Mouse (Mus musculus): Measurements from ENCODE around the gene Col6a1.
A peak's percentile ranks its signal among the peaks of the same experiment; 100 is the strongest.

Gene Col6a1

DNA sequence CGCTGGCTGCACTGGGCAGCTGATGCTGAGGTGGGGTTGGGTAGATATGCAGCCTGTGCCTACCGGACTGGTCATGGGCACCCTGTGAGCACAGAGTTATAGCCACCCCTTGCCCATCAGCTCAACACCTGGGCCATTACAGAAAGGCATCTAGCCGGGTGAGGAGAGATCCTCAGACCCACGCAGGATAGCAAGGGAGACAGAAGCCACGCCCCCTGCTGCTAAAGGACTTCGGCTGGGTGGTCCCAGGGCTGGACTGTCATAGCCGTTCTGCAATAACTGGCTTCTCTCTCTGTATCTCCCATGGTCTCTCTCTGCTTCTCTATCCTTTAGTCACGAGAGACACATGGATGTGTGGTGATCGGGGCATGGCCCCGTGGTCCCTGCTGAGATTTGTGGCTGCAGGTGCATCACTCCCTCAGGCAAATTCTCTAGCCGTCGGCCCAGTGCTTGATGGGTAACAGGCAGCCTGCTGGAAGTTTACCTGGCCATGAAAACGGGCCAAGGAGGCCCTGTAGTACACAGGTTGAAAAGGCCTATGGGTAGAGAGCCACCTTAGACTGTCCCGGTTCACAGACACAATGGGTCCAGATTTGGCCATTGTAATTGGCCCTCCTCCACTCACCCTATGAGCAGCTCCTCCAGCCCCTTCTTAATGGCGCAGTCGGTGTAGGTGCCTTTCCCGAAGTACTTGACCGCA is 3.1 kb downstream of the Col6a1 start:
- no peak for DNase-seq

- DNase-seq = no peak
Observed at GRCm38 (mm10) chr10:76721746-76722145, 4.2 kb downstream of the Col6a1 start.

DNA sequence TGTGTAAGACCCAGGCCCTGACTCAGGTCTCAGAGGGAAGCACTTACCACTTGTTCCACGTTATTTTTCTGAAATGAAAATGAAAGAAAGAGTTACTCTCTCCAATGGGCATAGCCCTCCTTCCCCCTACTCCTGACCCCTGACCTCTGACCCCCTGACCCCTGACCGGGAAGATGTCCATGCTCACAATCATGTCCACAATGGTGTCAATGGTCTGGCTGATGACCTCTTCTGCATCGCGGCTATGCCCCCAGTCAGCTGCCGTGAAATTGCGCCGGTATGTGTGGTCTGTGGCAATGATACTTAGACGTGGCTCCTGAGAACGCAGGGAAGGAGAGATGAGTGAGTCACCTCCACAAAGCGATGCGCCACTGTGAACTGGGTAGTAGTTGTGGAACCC is 4.8 kb downstream of the Col6a1 start:
- no peak for DNase-seq

- DNase-seq = no peak
Observed at GRCm38 (mm10) chr10:76717631-76718030, 8.3 kb downstream of the Col6a1 start.

- DNase-seq = no peak
Observed at GRCm38 (mm10) chr10:76717026-76717425, 8.9 kb downstream of the Col6a1 start.

GRCm38 (mm10) chr10:76714303-76714702 is 11.7 kb downstream of the Col6a1 start:
- no peak for DNase-seq

- no peak for DNase-seq
Observed at GRCm38 (mm10) chr10:76712500-76712899, 13.5 kb downstream of the Col6a1 start.

DNA sequence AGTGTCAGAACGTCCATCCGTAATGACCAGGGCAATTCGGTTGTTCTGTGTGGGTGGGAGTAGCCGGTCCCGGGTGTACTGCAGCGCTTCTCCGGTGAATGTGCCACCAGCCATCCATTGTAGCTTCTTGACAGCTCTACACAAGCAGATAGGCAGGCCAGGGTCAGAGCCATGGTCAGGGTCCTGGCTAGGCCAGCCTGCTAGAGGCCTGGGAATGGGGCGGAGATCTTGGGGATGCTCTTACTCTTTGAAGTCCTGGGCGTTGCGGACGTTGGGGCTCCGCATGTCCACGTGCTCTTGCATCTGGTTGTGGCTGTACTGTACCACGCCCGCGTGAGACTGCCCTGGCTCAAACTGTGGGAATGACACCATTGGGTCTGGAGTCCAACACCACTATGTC is 14.6 kb downstream of the Col6a1 start:
- no peak for DNase-seq

DNA sequence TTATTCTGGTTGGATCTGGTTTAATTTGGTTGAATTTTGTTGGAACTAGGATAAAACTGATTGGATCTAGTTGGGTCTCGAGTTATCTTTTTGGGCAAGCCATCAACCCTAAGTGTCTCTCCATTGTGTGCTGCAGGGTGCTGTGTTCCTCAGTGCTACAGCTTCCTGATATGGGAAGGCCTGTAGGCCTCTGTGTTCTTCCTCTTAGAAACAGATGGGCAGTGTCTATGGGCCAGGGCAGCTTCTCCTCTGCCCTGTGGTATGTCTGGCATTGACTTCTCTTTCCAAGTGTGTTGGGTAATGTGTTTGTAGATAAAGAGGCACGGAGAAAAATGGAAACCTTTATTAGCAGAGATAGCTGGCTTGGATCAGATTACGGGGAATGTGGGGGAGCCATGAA is 17.5 kb downstream of the Col6a1 start:
- no peak for DNase-seq

DNA sequence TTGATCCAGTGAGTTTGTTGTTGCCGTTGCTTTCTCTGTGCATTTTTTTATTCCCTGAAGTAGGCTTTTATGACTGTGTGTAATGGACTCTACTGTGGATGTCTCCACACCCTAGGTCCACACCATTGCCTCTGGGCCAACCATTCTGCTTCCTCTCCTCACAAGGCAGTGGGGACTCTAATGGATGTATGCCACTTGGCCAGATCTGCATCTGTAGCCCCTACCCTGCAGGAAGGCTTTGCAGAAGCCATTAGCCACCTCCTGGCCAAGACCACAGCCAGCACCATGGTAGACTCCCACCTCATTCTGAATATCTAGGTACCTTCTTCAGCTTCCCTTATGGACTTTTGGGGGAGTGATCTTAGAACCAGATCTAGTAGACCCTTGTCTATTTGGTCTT is 18.4 kb downstream of the Col6a1 start:
- no peak for DNase-seq

- no peak for DNase-seq
Observed at GRCm38 (mm10) chr10:76707001-76707400, 19.0 kb downstream of the Col6a1 start.

- no peak for DNase-seq
Observed at GRCm38 (mm10) chr10:76704358-76704757, 21.6 kb downstream of the Col6a1 start.

GRCm38 (mm10) chr10:76701446-76701845 is 24.5 kb downstream of the Col6a1 start:
- no peak for DNase-seq

GRCm38 (mm10) chr10:76699816-76700215 is 26.2 kb downstream of the Col6a1 start:
- no peak for DNase-seq

DNA sequence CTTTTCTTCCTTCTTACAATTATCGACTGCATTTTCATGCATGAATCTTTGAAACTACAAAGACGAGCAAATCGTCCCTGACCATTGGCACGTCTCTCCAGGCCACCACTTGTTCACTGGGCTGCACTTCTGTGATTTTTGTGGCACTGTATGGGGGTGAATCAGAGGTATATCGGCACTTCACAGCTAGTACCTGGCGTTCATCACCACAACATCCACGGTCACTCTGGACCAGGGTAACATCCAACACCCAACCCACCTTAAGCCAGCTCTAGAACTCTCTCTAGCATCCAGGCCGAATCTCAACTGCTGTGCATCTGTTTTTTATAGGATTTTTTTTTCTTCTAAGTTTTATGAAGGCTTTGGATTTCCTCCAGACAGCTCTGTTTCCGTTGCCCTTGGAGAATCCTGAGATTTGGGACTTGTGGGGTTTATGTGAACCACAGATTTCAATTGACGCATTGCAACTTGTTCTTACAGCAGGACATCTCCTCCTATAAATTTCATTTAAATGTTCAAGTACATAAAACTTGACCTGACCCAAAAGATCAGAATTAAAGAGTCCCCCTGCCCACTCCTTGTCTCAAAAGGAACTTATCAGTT is 30.6 kb downstream of the Col6a1 start:
- peak; percentile 17 for DNase-seq

DNA sequence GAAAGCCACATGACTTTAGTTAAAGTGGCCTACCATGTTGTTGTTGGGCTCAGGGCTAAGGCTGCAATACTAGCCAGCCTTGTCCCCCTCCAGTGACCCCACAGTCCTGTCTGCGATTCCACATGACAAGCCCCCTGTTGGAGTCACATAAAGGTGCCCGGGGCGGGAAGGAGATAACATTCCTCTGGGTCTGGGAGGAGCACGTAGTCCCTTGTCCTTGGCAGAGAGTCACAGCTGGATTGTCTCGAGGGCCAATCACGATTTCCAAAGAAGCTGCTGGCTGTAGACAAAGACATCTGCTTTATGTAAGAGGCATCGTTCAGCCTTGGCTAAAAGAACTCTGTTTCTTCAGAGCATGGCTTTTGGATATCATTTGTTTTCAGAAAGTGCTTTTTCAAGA is 31.2 kb downstream of the Col6a1 start:
- DNase-seq = peak; percentile 37

DNA sequence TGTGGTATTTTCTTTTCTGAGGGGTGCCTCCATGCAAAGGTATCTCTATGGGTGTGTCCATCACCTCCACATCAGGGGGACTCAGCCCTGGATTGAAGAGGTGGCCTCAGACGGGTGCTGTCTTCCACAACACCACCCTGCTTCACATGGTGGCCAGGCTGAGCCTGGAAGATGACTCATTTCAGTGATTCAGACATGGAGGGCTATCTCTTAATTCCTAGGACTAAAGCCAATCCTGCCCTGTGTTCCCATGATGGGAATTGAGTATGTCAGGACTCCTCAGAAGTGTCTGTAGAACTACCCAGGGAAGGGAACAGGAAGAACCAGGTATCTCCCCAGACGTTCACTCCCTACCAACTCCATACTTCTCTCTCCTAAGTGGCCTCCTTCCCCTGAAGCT is 32.5 kb downstream of the Col6a1 start:
- no peak for DNase-seq

DNA sequence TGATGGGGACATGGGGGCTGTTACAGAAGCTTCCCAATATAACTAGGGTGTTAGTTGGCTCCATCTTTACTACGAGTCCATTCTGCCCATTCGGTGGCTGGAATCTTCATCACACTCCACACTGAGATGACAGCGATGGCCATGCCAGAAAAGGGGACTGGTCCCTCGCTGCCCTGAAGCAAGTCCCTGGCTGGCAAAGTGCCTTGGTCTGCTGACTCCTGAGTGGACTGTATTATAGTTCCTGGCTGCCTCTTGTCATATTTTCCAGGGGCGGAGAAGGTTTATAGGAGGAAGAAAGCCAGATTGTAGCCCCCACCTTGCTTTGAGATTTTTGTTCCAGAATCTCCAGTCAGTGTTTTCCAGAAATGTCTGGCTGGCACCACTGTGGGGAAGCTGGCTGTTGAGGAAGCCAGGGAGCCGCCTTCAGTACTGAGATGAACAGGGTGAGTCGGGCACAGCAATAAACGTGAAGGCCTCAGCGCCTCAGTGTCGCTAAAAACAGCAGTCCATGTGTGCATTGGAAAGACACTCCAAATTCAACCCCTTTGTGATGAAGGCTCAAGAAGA is 40.4 kb downstream of the Col6a1 start:
- DNase-seq = no peak

DNA sequence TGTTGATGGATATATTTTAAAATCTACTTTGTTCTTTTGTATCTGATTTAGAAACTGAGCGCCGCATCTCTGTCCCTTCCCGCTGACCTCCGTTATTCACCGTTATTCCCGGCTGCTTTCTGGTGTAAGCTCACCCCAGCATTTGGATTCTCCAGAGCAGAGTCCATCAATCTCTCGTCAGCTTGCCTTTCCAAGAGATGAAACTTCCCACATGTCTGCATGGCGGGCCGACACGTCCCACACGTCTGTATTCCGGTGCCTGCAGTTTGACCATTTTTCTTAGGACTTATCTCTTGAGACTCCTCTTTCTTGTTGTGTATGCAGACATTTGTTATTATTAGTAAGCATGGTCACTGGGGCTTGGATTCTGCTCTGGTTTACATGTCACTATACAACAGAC is 42.0 kb downstream of the Col6a1 start:
- peak; percentile 22 for DNase-seq

DNA sequence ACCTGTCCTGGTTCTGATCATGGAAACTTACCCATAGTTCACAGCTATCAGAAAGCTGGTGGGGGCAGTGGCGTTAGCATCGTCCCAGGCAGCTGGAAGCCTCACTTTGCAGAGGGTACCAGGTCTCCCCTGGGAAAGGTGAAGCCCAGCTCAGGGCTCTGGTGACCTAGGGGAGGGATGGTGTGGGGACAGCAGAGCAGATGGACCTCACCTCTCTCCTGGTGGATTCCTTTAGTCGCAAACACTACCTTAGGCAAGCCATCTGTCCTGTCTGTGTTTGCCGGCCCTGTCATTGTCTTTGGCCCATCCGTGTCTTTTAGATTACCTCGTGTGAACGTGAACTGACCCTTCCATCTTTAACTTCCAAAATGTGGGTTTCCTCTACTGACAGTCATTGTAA is 42.5 kb downstream of the Col6a1 start:
- DNase-seq = no peak

DNA sequence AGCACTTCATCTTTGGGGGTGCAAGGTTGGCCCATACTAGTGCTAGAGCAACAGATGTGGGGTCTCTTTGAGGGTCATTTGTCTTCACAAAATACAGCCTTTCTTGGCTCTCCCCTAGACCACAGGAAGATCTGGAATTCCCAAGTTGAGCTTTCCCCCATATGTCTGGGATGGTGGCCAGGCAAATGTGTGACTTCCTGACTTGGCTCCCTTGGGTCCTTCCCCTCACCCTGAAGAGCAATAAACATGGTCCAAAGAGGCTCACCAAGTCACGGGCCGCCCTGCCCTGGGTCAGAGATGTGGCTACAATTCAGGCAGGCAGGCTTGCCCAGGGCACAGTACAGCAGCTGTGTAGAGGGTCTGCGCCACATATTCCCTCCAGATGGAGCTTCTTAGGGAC is 44.1 kb downstream of the Col6a1 start:
- peak; percentile 66 for DNase-seq

- DNase-seq = no peak
Observed at GRCm38 (mm10) chr10:76680758-76681650, 45.0 kb downstream of the Col6a1 start.

- no peak for DNase-seq
Observed at GRCm38 (mm10) chr10:76678122-76678521, 47.8 kb downstream of the Col6a1 start.

GRCm38 (mm10) chr10:76675268-76675667 is 50.7 kb downstream of the Col6a1 start:
- DNase-seq = no peak
